Mouse (Mus musculus) liver, postnatal 0 days (tissue): ENCODE measurements around the gene Rabgap1l. TPM values are rescaled to one million over a fixed set of nuclear protein-coding genes. Genes with fewer than 3 reads are reported as not detected.

Experiments
- ATAC-seq: fragments of 200-750 bp; cut with Nextera tagmentation; 2 replicates; pipeline ENCODE4 v1.8.0; 2017; ENCODE audit warnings: mild to moderate bottlenecking, moderate library complexity
- DNase-seq: peaks from one replicate; pipeline ENCODE4 v3.0.0-alpha.2; 2016
- H3K27ac ChIP-seq: fragments of 300-500 bp; sonication (generic); 2 replicates; pipeline ENCODE4 v1.5.1; 2014; ENCODE audit warnings: antibody characterized with exemption, moderate library complexity, mild to moderate bottlenecking, low read depth
- H3K27me3 ChIP-seq: fragments of 300-500 bp; sonication (generic); 2 replicates; pipeline ENCODE4 v1.6.1; 2014; ENCODE audit warnings: low read length, control low read depth, mixed read lengths; ENCODE audit not compliant: insufficient read depth
- H3K36me3 ChIP-seq: fragments of 300-500 bp; sonication (generic); replicated peaks from 2 replicates; pipeline ENCODE4 v1.6.1; 2014; ENCODE audit warnings: mild to moderate bottlenecking, control low read depth, low read length, moderate library complexity, mixed read lengths; ENCODE audit not compliant: insufficient read depth
- H3K4me1 ChIP-seq: fragments of 300-500 bp; sonication (generic); 2 replicates; pipeline ENCODE4 v1.6.1; 2014; ENCODE audit warnings: antibody characterized with exemption, mild to moderate bottlenecking, control low read depth; ENCODE audit not compliant: insufficient read depth
- H3K4me2 ChIP-seq: fragments of 300-500 bp; sonication (generic); 2 replicates; pipeline ENCODE4 v1.6.1; 2014; ENCODE audit warnings: low read depth, mild to moderate bottlenecking, low read length, moderate library complexity, mixed read lengths
- H3K4me3 ChIP-seq: fragments of 300-500 bp; sonication (generic); 2 replicates; pipeline ENCODE4 v1.5.1; 2014; ENCODE audit warnings: low read depth, low read length
- H3K9ac ChIP-seq: fragments of 300-500 bp; sonication (generic); replicated peaks from 2 replicates; pipeline ENCODE4 v1.6.1; 2014; ENCODE audit warnings: mild to moderate bottlenecking, moderate library complexity
- H3K9me3 ChIP-seq: fragments of 300-500 bp; sonication (generic); 2 replicates; pipeline ENCODE4 v1.6.1; 2016; ENCODE audit warnings: mild to moderate bottlenecking, control low read depth, low read length, mixed read lengths
- CTCF ChIP-seq: sonication (generic); IDR thresholded peaks from 2 replicates; pipeline ENCODE4 v1.5.1; 2016; ENCODE audit warnings: antibody characterized with exemption, low read depth
- EP300 ChIP-seq: IDR thresholded peaks from 2 replicates; pipeline ENCODE4 v1.6.1; 2016; ENCODE audit warnings: antibody characterized with exemption, low read depth, mild to moderate bottlenecking
- WGBS: fragments of 180-500 bp; shearing (Covaris S2); extraction: QIAGEN DNeasy Blood & Tissue Kit; methylation state at CpG from one replicate; pipeline ENCODE4 v1.1.7; 2014; ENCODE audit not compliant: insufficient replicate concordance; 5-methylcytosine and 5-hydroxymethylcytosine counted together
- polyA plus RNA-seq: library from polyadenylated mRNA; unstranded; fragments of >200 nt; fragmentation: Nextera tagmentation; extraction: Ambion mirVana; gene quantifications from 2 replicates; pipeline ENCODE4 v1.2.1, GENCODE M21; 2015

Gene Rabgap1l
- polyA plus RNA-seq, 1 experiment from 2014 or later: 21.6 TPM

- no peaks in the 10 kb centered on the region for H3K36me3 ChIP-seq
- H3K4me2 ChIP-seq: no peak overlapping the region
- TF ChIP-seq CTCF: no peak
- no peak for TF ChIP-seq EP300
- no peak overlapping the region for H3K9ac ChIP-seq
- ATAC-seq: no peak
- H3K4me3 ChIP-seq: no peak overlapping the region
- WGBS: 87% methylated on average over 3 of the region's 3 CpGs
- H3K27me3 ChIP-seq: no peaks in the 10 kb centered on the region
- H3K9me3 ChIP-seq: no peaks in the 10 kb centered on the region
- H3K27ac ChIP-seq: no peak overlapping the region
- no peaks in the 10 kb centered on the region for H3K4me1 ChIP-seq
- no peak for DNase-seq
These were observed 196.1 kb downstream of the Rabgap1l start for GRCm38 (mm10) chr1:160596948-160597270.

DNA sequence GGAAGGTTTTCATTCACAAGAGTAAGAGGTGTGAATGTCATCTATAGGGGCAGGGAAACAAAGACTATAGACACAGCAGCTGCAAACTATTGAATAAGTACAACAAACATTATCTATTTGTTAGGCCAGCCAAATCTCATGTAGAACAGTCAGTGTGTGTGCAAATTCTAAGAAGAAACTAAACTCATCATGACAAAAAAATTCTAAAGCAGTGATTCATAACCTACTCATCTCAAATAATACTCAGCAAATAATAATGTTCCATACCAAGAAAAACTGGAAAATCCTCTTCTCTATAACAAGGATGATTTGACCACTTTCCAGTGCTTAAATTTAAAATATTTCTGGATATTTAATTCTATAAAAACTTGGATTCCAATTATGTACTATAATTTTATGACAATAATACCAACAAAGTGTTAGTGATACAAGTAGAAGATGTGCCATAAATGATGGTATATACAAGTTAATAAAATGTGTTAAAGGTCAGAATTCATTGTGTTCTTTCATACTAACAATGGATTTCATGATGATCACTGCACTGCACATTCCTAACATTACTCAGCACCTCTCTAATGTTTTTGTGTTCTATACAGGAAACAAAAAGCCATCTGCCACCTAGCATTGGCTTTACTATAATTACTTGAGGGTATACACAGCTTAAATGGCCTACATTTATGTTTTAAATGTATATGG, 196.6 kb downstream of the Rabgap1l start:
- Histone ChIP-seq H3K4me1 (no peaks in the 10 kb centered on the region), H3K27me3 (no peaks in the 10 kb centered on the region), H3K9me3 (no peaks in the 10 kb centered on the region), H3K4me2 (no peak overlapping the region), H3K4me3 (no peak overlapping the region), H3K9ac (no peak overlapping the region), H3K36me3 (no peaks in the 10 kb centered on the region), H3K27ac (no peak overlapping the region)
- ATAC-seq (no peak), DNase-seq (no peak)
- TF ChIP-seq CTCF (no peak), EP300 (no peak)

DNA sequence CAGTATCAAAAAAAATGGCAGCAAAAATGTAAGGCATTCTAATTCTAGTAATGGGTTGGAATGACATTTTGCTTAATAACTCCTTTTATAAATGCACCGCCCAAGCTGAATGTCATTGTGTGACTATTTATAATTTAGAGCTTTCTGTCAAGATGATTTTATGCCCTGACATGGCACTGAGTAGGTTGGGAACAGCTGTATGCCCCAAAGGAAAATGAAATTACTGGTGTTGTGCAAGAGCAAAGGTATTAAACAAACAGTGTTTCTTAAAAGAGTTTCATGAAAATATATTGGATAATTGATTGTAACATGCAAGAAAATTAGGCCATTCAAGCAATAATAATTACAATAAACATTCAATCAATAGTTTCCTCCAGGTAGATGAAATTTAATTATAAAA, 198.4 kb downstream of the Rabgap1l start:
- H3K9ac ChIP-seq: no peak overlapping the region

GRCm38 (mm10) chr1:160594066-160594465, 198.9 kb downstream of the Rabgap1l start:
- WGBS: 81% methylated on average over 4 of the region's 4 CpGs
- TF ChIP-seq EP300 (no peak), CTCF (no peak)
- Histone ChIP-seq H3K9me3 (no peaks in the 10 kb centered on the region), H3K4me2 (no peak overlapping the region), H3K4me1 (no peaks in the 10 kb centered on the region), H3K36me3 (no peaks in the 10 kb centered on the region), H3K9ac (no peak overlapping the region), H3K27ac (no peak overlapping the region), H3K4me3 (no peak overlapping the region), H3K27me3 (no peaks in the 10 kb centered on the region)
- DNase-seq: no peak
- ATAC-seq: no peak

More for the DNA sequence above, 198.4 kb downstream of the Rabgap1l start:
- Histone ChIP-seq H3K36me3 (no peaks in the 10 kb centered on the region), H3K4me3 (no peak overlapping the region), H3K9me3 (no peaks in the 10 kb centered on the region), H3K4me1 (no peaks in the 10 kb centered on the region), H3K27me3 (no peaks in the 10 kb centered on the region), H3K27ac (no peak overlapping the region), H3K4me2 (no peak overlapping the region)
- TF ChIP-seq CTCF (no peak), EP300 (no peak)
- ATAC-seq: no peak
- WGBS: 86% methylated on average over 1 of the region's 1 CpGs
- DNase-seq: no peak

DNA sequence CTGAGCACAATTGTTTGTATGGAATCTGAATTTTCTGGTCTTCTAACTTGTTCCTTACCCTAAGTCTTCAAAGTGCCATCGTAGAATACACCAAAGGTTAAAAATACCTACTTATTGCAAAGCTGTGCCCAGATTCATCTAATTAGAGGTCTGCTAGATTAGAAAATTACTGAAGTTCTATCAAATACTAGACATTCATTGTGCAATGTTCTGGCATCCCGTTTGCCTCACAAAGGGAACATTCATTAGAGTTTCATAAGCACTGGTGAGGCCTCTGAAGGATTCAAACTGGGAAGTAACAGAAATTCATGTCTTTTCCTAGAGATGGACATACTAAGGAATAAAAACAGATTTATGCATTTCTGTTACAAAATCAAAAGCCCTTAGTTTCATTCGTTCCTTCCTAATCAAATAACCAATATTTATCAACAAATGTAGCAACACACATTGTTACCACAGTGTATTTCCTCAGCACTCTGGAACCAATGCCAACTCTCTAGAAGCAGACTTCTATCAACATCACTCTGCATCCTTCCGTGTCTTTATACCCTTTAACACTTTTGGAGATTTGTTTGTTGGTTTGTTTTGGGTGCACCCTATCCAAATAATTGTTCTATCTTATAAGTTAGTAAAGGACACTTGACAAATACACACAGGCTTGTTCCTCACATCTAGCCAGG, 204.0 kb downstream of the Rabgap1l start:
- H3K4me3 ChIP-seq: no peak overlapping the region
- H3K27me3 ChIP-seq: no peaks in the 10 kb centered on the region
- no peak for ATAC-seq
- H3K4me2 ChIP-seq: no peak overlapping the region
- H3K9me3 ChIP-seq: no peaks in the 10 kb centered on the region
- DNase-seq: no peak
- no peak overlapping the region for H3K27ac ChIP-seq
- no peaks in the 10 kb centered on the region for H3K36me3 ChIP-seq
- H3K4me1 ChIP-seq: no peaks in the 10 kb centered on the region
- H3K9ac ChIP-seq: no peak overlapping the region
- TF ChIP-seq EP300: no peak
- no peak for TF ChIP-seq CTCF
- WGBS: 66% methylated on average over 4 of the region's 4 CpGs

DNA sequence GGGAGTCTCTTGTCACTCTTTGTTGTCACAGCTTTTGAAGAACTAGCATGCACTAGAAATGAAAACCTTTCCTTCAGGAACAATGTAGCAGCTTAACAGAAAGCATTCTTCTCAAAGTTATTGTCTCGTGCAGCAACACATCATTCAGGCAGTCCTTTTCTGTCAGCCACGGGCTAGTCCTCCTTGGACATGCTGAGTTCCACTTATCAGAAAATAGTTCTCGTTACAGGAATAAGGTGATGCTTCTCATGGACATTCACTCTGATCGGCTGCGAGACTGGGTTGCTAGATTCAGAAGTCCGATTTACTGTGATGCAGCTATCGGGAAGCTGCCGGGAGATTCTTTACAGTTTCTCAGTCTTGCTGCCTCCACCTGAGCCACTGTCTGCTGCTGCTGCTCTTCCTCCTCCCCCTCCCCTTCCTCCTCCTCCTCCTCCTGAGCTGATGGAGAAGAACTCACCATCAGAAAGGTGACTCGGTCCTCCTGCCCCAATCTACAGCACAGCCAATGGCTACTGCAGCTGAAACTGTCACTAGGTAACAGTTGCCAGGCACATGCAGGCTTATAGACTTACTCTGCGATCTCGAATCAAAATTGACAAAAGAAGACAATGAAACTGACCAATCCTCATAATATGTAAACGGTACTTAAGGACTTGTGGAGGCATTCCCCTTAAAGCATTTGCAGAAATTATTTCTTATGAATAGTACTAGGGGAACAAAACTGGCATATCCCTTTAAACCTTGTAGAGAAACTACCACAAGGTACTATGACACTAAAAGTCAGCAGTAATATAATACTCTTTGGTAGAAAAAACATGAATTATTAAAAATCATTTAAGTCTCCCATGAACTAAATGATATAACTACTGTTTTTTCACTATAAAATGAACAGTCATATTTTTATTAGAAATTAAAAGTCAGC, 213.4 kb downstream of the Rabgap1l start:
- no peaks in the 10 kb centered on the region for H3K27me3 ChIP-seq
- no peak overlapping the region for H3K4me2 ChIP-seq
- no peaks in the 10 kb centered on the region for H3K4me1 ChIP-seq
- no peak overlapping the region for H3K9ac ChIP-seq
- no peaks in the 10 kb centered on the region for H3K36me3 ChIP-seq
- 72% methylated on average over 12 of the region's 12 CpGs for WGBS
- no peak overlapping the region for H3K27ac ChIP-seq
- ATAC-seq: no peak
- DNase-seq: no peak
- H3K9me3 ChIP-seq: no peaks in the 10 kb centered on the region
- no peak overlapping the region for H3K4me3 ChIP-seq
- TF ChIP-seq EP300 (no peak), CTCF (no peak)
